Mouse (Mus musculus) ES-Bruce4 (cell line): ENCODE results near the gene Nr6a1.

Experiments
- CTCF ChIP-seq: IDR thresholded peaks from one replicate; pipeline ENCODE4 v1.8.1; 2011; ENCODE audit warnings: low read depth, low read length
- POLR2A ChIP-seq: IDR thresholded peaks from one replicate; pipeline ENCODE4 v1.8.1; 2011; ENCODE audit warnings: low read length; ENCODE audit not compliant: insufficient read depth

GRCm38 (mm10) chr2:38719354-38719753, 208.1 kb downstream of the Nr6a1 start:
- no peak for TF ChIP-seq CTCF
- no peak for TF ChIP-seq POLR2A
